ENCODE assay signal across 28 mouse cellular contexts in the genomic region with DNA sequence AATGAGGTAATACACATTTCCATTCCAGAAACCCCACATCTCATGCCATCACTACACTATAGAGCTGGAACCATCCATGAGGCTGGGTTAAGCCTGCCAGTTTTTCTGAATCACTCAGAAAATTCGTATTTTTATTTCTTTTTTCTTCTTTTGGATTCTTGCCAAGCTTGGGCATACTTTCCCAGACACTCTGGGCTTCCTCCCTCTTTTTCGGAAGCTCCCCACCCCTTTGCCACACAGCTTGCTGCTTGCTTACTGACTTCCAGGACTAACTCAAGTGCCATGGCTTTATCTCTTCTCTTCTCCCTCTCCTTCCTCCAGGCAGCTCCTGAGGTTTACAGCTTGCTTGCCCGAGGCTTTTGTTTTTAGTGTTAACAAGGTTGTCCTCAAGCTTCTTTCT.
A peak's percentile ranks its signal among the peaks of the same experiment; 100 is the strongest.
DNase-seq lines count a peak whose midpoint lies in the region; ATAC-seq and TF ChIP-seq lines count a peak whose summit lies in the region.
"Had no signal": no experiment of that assay in that cellular context is flagged by ENCODE, and none has a peak within 500 bp of the region (broad histone marks: within the 10 kb centered on the region; RNA-seq: fewer than 3 reads in every experiment).

No protein-coding gene starts in this region.

- peak; percentile 74 for ATAC-seq in forebrain, postnatal 0 days
- ATAC-seq: activated CD4-positive, CD25-positive, alpha-beta regulatory T cell, adult 4 months; intestine, embryonic 15.5 days; midbrain, embryonic 16.5 days had no signal

- no peaks in the 10 kb centered on the region for H3K36me3 ChIP-seq in forebrain, postnatal 0 days (ENCODE audit: insufficient read depth)
- H3K36me3 ChIP-seq: embryonic facial prominence, embryonic 10.5 days; embryonic facial prominence, embryonic 15.5 days; hindbrain, embryonic 10.5 days; hindbrain, embryonic 15.5 days; intestine, embryonic 15.5 days; limb, embryonic 12.5 days; liver, embryonic 15.5 days; lung, embryonic 15.5 days had no signal

- WGBS in forebrain, postnatal 0 days = 29% methylated on average over 3 of the region's 3 CpGs

- H3K27ac ChIP-seq in forebrain, postnatal 0 days (ENCODE audit: low read depth, low read length) = no peak overlapping the region
- H3K27ac ChIP-seq: embryonic facial prominence, embryonic 10.5 days; embryonic facial prominence, embryonic 15.5 days; hindbrain, embryonic 10.5 days; hindbrain, embryonic 15.5 days; intestine, embryonic 15.5 days; limb, embryonic 12.5 days; liver, embryonic 15.5 days; lung, embryonic 15.5 days had no signal

- H3K4me2 ChIP-seq in forebrain, postnatal 0 days (ENCODE audit: low read depth) = no peak overlapping the region
- H3K4me2 ChIP-seq: embryonic facial prominence, embryonic 15.5 days; hindbrain, embryonic 15.5 days; intestine, embryonic 15.5 days; limb, embryonic 12.5 days; liver, embryonic 15.5 days; lung, embryonic 15.5 days; midbrain, embryonic 11.5 days had no signal

- no peaks in the 10 kb centered on the region for H3K9me3 ChIP-seq in forebrain, postnatal 0 days (ENCODE audit: low read length)
- H3K9me3 ChIP-seq: embryonic facial prominence, embryonic 10.5 days; embryonic facial prominence, embryonic 15.5 days; hindbrain, embryonic 10.5 days; hindbrain, embryonic 15.5 days; intestine, embryonic 15.5 days; limb, embryonic 12.5 days; liver, embryonic 15.5 days; lung, embryonic 15.5 days had no signal

- no peaks in the 10 kb centered on the region for H3K4me1 ChIP-seq in forebrain, postnatal 0 days (ENCODE audit: insufficient read depth)
- H3K4me1 ChIP-seq: embryonic facial prominence, embryonic 10.5 days; embryonic facial prominence, embryonic 15.5 days; hindbrain, embryonic 10.5 days; hindbrain, embryonic 15.5 days; intestine, embryonic 15.5 days; limb, embryonic 12.5 days; liver, embryonic 15.5 days; lung, embryonic 15.5 days had no signal

- peak; percentile 3 to 6 for DNase-seq in frontal cortex, postnatal 36 days (ENCODE audit: low spot score in 2 of 2)
- DNase-seq in frontal cortex, postnatal 25 days (ENCODE audit: low spot score in 2 of 2) = no peak
- peak; percentile 2 to 5 for DNase-seq in right cerebral cortex, adult 2 months (ENCODE audit: low spot score in 2 of 2)
- no peak for DNase-seq in right cerebral cortex, postnatal 14 days
- DNase-seq in forebrain, postnatal 0 days = peak; percentile 41
- no peak for DNase-seq in layer of hippocampus, adult 11-12 months (ENCODE audit: low spot score)
- DNase-seq: adrenal gland, adult 2 months; adrenal gland, postnatal 36 days; B cell, adult 2 months; cerebellum, adult 8-10 months; cerebellum, postnatal 25 days; gastrocnemius, postnatal 14 days; heart, postnatal 14 days; kidney, adult 2 months; kidney, postnatal 36 days; lung, postnatal 36 days had no signal

- H3K9ac ChIP-seq in forebrain, postnatal 0 days = no peak overlapping the region
- H3K9ac ChIP-seq: embryonic facial prominence, embryonic 15.5 days; hindbrain, embryonic 15.5 days; intestine, embryonic 15.5 days; limb, embryonic 12.5 days; liver, embryonic 15.5 days; lung, embryonic 15.5 days had no signal

- H3K4me3 ChIP-seq in forebrain, postnatal 0 days (ENCODE audit: low read depth, low read length) = no peak overlapping the region
- H3K4me3 ChIP-seq: embryonic facial prominence, embryonic 10.5 days; embryonic facial prominence, embryonic 15.5 days; hindbrain, embryonic 10.5 days; hindbrain, embryonic 15.5 days; intestine, embryonic 15.5 days; limb, embryonic 12.5 days; liver, embryonic 15.5 days; lung, embryonic 15.5 days had no signal

- H3K27me3 ChIP-seq in forebrain, postnatal 0 days (ENCODE audit: insufficient read depth, low read length) = no peaks in the 10 kb centered on the region
- H3K27me3 ChIP-seq: CH12.LX; embryonic facial prominence, embryonic 15.5 days; hindbrain, embryonic 15.5 days; intestine, embryonic 15.5 days; limb, embryonic 12.5 days; liver, embryonic 15.5 days; lung, embryonic 15.5 days had no signal

- no peak for TF ChIP-seq CTCF in forebrain, postnatal 0 days (IDR thresholded peaks at IDR 0.05; ENCODE audit: low read depth)

Comparison
In these comparisons a context has a peak if more than half of its experiments do, and no peak if none do; other contexts are left out.
1. DNase-seq: peak in frontal cortex, postnatal 36 days (2 of 2), right cerebral cortex, adult 2 months (2 of 2) and forebrain, postnatal 0 days (single experiment); none in frontal cortex, postnatal 25 days (0 of 2), right cerebral cortex, postnatal 14 days (single experiment) and layer of hippocampus, adult 11-12 months (single experiment).